Mouse (Mus musculus) liver, adult 2 months (tissue): ENCODE results near the gene Fam210b. TPM values are rescaled to one million over a fixed set of nuclear protein-coding genes. Genes with fewer than 3 reads are reported as not detected.

ENCODE experiments used
- DNase-seq: peaks from one replicate; pipeline ENCODE4 v3.0.0-alpha.2; 2011; ENCODE audit warnings: low read depth, low spot score; ENCODE audit errors: extremely low read depth
- H3K27ac ChIP-seq: fragments of 200-500 bp; replicated peaks from 2 replicates; pipeline ENCODE4 v1.5.1; 2012; ENCODE audit warnings: low read depth, mild to moderate bottlenecking, control low read depth, inconsistent platforms, low read length; ENCODE audit not compliant: insufficient read depth
- H3K27me3 ChIP-seq: fragments of 200-500 bp; 2 replicates; pipeline ENCODE4 v1.6.1; 2012; ENCODE audit warnings: mild to moderate bottlenecking, moderate library complexity, low read length, inconsistent platforms; ENCODE audit not compliant: control insufficient read depth, insufficient read depth
- H3K36me3 ChIP-seq: fragments of 200-500 bp; 2 replicates; pipeline ENCODE4 v1.6.1; 2012; ENCODE audit warnings: low read length, inconsistent platforms; ENCODE audit not compliant: control insufficient read depth, insufficient read depth
- H3K4me1 ChIP-seq: fragments of 200-500 bp; 2 replicates; pipeline ENCODE4 v1.6.1; 2011; ENCODE audit warnings: low read length; ENCODE audit not compliant: control insufficient read depth, insufficient read depth
- H3K4me3 ChIP-seq: fragments of 200-500 bp; 2 replicates; pipeline ENCODE4 v1.5.1; 2011; ENCODE audit warnings: low read depth, mild to moderate bottlenecking, control low read depth, low read length, moderate library complexity; ENCODE audit not compliant: insufficient read depth
- H3K79me2 ChIP-seq: fragments of 200-500 bp; 2 replicates; pipeline ENCODE4 v1.6.1; 2012; ENCODE audit warnings: inconsistent platforms, mild to moderate bottlenecking, low read length, moderate library complexity; ENCODE audit not compliant: control insufficient read depth, insufficient read depth
- H3K9ac ChIP-seq: fragments of 200-500 bp; 2 replicates; pipeline ENCODE4 v1.6.1; 2012; ENCODE audit warnings: low read depth, mild to moderate bottlenecking, control low read depth, inconsistent platforms, low read length
- CTCF ChIP-seq: fragments of 200-500 bp; IDR thresholded peaks from 2 replicates; pipeline ENCODE4 v1.5.1; 2011; ENCODE audit warnings: low read depth, low read length, control low read depth
- POLR2A ChIP-seq: fragments of 200-500 bp; IDR thresholded peaks from 2 replicates; pipeline ENCODE4 v1.6.1; 2011; ENCODE audit warnings: low read length, control low read depth; ENCODE audit not compliant: insufficient read depth; ENCODE audit errors: extremely low read depth
- WGBS: fragments of 180-500 bp; shearing (Covaris S2); methylation state at CpG from one replicate; pipeline ENCODE4 v1.1.7; 2018; 5-methylcytosine and 5-hydroxymethylcytosine counted together
- polyA plus RNA-seq: library from polyadenylated mRNA; depleted of rRNA; stranded (reverse); fragments of >200 nt; gene quantifications from 2 replicates; pipeline ENCODE4 v1.2.3, GENCODE M21; 2012
- total RNA-seq: library from RNA; depleted of rRNA; stranded (reverse); fragments of >200 nt; gene quantifications from 2 replicates; pipeline ENCODE4 v1.2.3, GENCODE M21; 2014

Fam210b gene
- total and polyA plus RNA-seq, 2 experiments: 27.0 to 62.1 TPM

- Histone ChIP-seq H3K27ac (peak overlapping the region; percentile 87), H3K4me1 (peaks cover 43% of the 10 kb centered on the region), H3K27me3 (no peaks in the 10 kb centered on the region), H3K4me3 (peak overlapping the region; percentile 88), H3K36me3 (no peaks in the 10 kb centered on the region), H3K9ac (peak overlapping the region; percentile 95), H3K79me2 (peaks cover 4% of the 10 kb centered on the region; the same call in 1 of the 2 replicates)
- WGBS: 7% methylated on average over 31 of the region's 31 CpGs
- no peak for TF ChIP-seq POLR2A
- no peak for TF ChIP-seq CTCF
- DNase-seq: peak; percentile 74
Measured at GRCm38 (mm10) chr2:172346034-172346929, 917 bp downstream of the Fam210b start.

GRCm38 (mm10) chr2:172346933-172347611 is 1.7 kb downstream of the Fam210b start:
- Histone ChIP-seq H3K36me3 (peaks cover under 1% of the 10 kb centered on the region; the same call in 1 of the 2 replicates), H3K27me3 (no peaks in the 10 kb centered on the region), H3K4me3 (peak overlapping the region; percentile 88; the same call in 1 of the 2 replicates), H3K27ac (peak overlapping the region; percentile 14; the same call in 1 of the 2 replicates), H3K4me1 (peaks cover 43% of the 10 kb centered on the region), H3K79me2 (peaks cover 4% of the 10 kb centered on the region; the same call in 1 of the 2 replicates), H3K9ac (no peak overlapping the region)
- 25% methylated on average over 8 of the region's 8 CpGs for WGBS
- no peak for TF ChIP-seq POLR2A
- peak; percentile 37 for DNase-seq

GRCm38 (mm10) chr2:172348297-172348950 is 3.1 kb downstream of the Fam210b start:
- Histone ChIP-seq H3K4me1 (peaks cover 43% of the 10 kb centered on the region), H3K4me3 (no peak overlapping the region)
- DNase-seq: peak; percentile 92

GRCm38 (mm10) chr2:172349776-172350175 is 4.4 kb downstream of the Fam210b start:
- no peak overlapping the region for H3K4me3 ChIP-seq
- H3K79me2 ChIP-seq: peaks cover 4% of the 10 kb centered on the region; the same call in 1 of the 2 replicates
- H3K4me1 ChIP-seq: peaks cover 41% of the 10 kb centered on the region
- peaks cover 11% of the 10 kb centered on the region; the same call in 1 of the 2 replicates for H3K36me3 ChIP-seq
- WGBS: 19% methylated on average over 14 of the region's 14 CpGs
- H3K27ac ChIP-seq: peak overlapping the region; percentile 84
- no peak overlapping the region for H3K9ac ChIP-seq
- H3K27me3 ChIP-seq: no peaks in the 10 kb centered on the region
- TF ChIP-seq POLR2A: no peak
- no peak for TF ChIP-seq CTCF
- peak; percentile 83 for DNase-seq

More at GRCm38 (mm10) chr2:172348297-172348950, 3.1 kb downstream of the Fam210b start:
- peak overlapping the region; percentile 9; the same call in 1 of the 2 replicates for H3K27ac ChIP-seq
- H3K9ac ChIP-seq: no peak overlapping the region
- no peak for TF ChIP-seq CTCF
- TF ChIP-seq POLR2A: no peak
- peaks cover 4% of the 10 kb centered on the region; the same call in 1 of the 2 replicates for H3K79me2 ChIP-seq
- no peaks in the 10 kb centered on the region for H3K27me3 ChIP-seq
- H3K36me3 ChIP-seq: peaks cover 11% of the 10 kb centered on the region; the same call in 1 of the 2 replicates
- WGBS: 10% methylated on average over 3 of the region's 3 CpGs

- H3K79me2 ChIP-seq: peaks cover 4% of the 10 kb centered on the region; the same call in 1 of the 2 replicates
- no peaks in the 10 kb centered on the region for H3K27me3 ChIP-seq
- peaks cover 11% of the 10 kb centered on the region; the same call in 1 of the 2 replicates for H3K36me3 ChIP-seq
- peak overlapping the region; percentile 84 for H3K27ac ChIP-seq
- TF ChIP-seq CTCF (no peak), POLR2A (no peak)
- H3K4me1 ChIP-seq: peaks cover 40% of the 10 kb centered on the region
- peak overlapping the region; percentile 13; the same call in 1 of the 2 replicates for H3K9ac ChIP-seq
- WGBS: 20% methylated on average over 8 of the region's 8 CpGs
- H3K4me3 ChIP-seq: no peak overlapping the region
- peak; percentile 91 for DNase-seq
Measured at GRCm38 (mm10) chr2:172350773-172351172, 5.4 kb downstream of the Fam210b start.
